Mouse (Mus musculus) intestine, embryonic 15.5 days (tissue): Measurements from ENCODE around the gene Ttc28. TPM values are rescaled to one million over a fixed set of nuclear protein-coding genes. Genes with fewer than 3 reads are reported as not detected.

Source experiments
- ATAC-seq: fragments of 200-750 bp; cut with Nextera tagmentation; 2 replicates; pipeline ENCODE4 v1.8.0; 2017; ENCODE audit warnings: moderate TSS enrichment, moderate library complexity
- H3K27ac ChIP-seq: fragments of 300-500 bp; sonication (generic); 2 replicates; pipeline ENCODE4 v1.5.1; 2015; ENCODE audit warnings: mild to moderate bottlenecking, inconsistent platforms
- H3K27me3 ChIP-seq: fragments of 300-500 bp; sonication (generic); replicated peaks from 2 replicates; pipeline ENCODE4 v1.6.1; 2015; ENCODE audit warnings: inconsistent platforms
- H3K36me3 ChIP-seq: fragments of 300-500 bp; sonication (generic); 2 replicates; pipeline ENCODE4 v1.6.1; 2015; ENCODE audit warnings: inconsistent platforms
- H3K4me1 ChIP-seq: fragments of 300-500 bp; sonication (generic); replicated peaks from 2 replicates; pipeline ENCODE4 v1.6.1; 2015; ENCODE audit warnings: inconsistent platforms
- H3K4me2 ChIP-seq: fragments of 300-500 bp; sonication (generic); replicated peaks from 2 replicates; pipeline ENCODE4 v1.6.1; 2015; ENCODE audit warnings: mild to moderate bottlenecking, inconsistent platforms
- H3K4me3 ChIP-seq: fragments of 300-500 bp; sonication (generic); replicated peaks from 2 replicates; pipeline ENCODE4 v1.5.1; 2015; ENCODE audit warnings: inconsistent platforms
- H3K9ac ChIP-seq: fragments of 300-500 bp; sonication (generic); 2 replicates; pipeline ENCODE4 v1.6.1; 2015; ENCODE audit warnings: inconsistent platforms
- H3K9me3 ChIP-seq: fragments of 300-500 bp; sonication (generic); 2 replicates; pipeline ENCODE4 v1.6.1; 2016; ENCODE audit warnings: inconsistent platforms
- WGBS: fragments of 180-500 bp; shearing (Covaris S2); methylation state at CpG from one replicate; pipeline ENCODE4 v1.1.7; 2015; 5-methylcytosine and 5-hydroxymethylcytosine counted together
- polyA plus RNA-seq: library from polyadenylated mRNA; unstranded; fragments of >200 nt; fragmentation: Nextera tagmentation; extraction: Ambion mirVana; gene quantifications from 2 replicates; pipeline ENCODE4 v1.2.1, GENCODE M21; 2015

The Ttc28 gene
- polyA plus RNA-seq, 1 experiment from 2014 or later: 6.9 TPM

DNA sequence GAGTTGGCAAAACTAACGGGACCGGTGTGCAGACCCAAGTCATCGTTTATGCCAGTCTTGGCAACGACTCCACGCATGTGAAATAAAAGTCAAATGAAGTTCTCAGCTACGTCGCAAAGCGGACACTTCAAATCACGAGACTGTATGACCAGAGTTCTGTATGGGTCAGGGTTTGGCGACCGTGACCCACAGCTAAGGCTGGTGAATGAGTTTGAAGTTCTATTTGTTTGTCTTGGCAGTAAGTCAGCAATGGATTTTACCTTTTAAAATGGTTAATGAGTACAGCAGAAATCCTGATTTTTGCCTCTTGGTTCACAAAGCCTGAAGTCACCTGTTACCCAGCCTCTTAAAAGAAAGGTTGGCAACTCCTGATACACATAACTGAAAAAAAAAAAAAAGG lies 408.9 kb downstream of the Ttc28 start:
- H3K27me3 ChIP-seq: no peaks in the 10 kb centered on the region
- no peak for ATAC-seq
- H3K4me3 ChIP-seq: no peak overlapping the region
- 89% methylated on average over 11 of the region's 11 CpGs for WGBS
- H3K27ac ChIP-seq: no peak overlapping the region
- H3K4me2 ChIP-seq: no peak overlapping the region
- no peaks in the 10 kb centered on the region for H3K36me3 ChIP-seq
- no peaks in the 10 kb centered on the region for H3K9me3 ChIP-seq
- no peaks in the 10 kb centered on the region for H3K4me1 ChIP-seq
- no peak overlapping the region for H3K9ac ChIP-seq

DNA sequence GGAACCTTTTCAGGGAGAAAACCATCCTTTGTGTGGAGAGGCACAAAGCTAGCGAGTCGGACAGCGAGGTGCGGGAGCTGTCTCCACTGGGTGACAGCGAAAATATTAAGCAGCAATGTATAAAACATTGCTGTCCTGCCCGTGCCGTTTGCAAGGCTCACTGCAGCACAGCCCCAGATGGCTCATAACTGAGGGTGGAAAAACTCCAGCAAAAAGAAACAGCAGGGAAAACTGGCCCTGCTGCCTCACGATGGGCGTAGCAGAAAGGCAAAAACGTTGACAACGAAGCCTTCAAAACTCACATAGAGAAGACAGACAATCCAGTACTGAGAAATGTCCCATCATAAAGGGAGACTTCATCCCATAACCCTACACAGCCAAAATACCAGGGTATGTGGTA lies 410.5 kb downstream of the Ttc28 start:
- Histone ChIP-seq H3K27me3 (no peaks in the 10 kb centered on the region), H3K4me1 (no peaks in the 10 kb centered on the region), H3K27ac (no peak overlapping the region), H3K4me3 (no peak overlapping the region), H3K9ac (no peak overlapping the region), H3K36me3 (no peaks in the 10 kb centered on the region), H3K9me3 (no peaks in the 10 kb centered on the region), H3K4me2 (no peak overlapping the region)
- 85% methylated on average over 11 of the region's 11 CpGs for WGBS
- no peak for ATAC-seq

DNA sequence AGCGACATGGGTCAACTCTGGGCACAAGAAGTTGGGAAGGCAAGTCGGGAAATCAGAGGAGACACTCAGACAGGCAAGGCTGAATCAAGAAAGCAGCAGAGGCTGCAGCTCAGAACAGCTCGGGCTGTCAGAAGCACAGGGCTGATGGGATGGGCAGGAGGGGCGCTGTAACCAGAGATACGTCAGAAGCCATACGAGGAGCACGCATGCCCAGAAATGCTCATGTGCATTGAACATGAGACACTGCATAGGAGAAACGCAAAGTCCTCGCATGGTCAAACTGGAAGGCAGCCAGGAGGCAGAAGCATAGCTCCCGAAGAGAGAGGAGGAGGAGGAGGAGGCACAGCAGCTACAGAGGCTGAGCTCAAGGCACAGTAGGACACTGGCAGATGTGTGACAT lies 412.0 kb downstream of the Ttc28 start:
- H3K4me2 ChIP-seq: no peak overlapping the region
- WGBS: 54% methylated on average over 10 of the region's 10 CpGs
- no peaks in the 10 kb centered on the region for H3K36me3 ChIP-seq

GRCm38 (mm10) chr5:111297801-111298200 lies 418.2 kb downstream of the Ttc28 start:
- 63% methylated on average over 5 of the region's 5 CpGs for whole genome bisulfite sequencing
- Histone ChIP-seq H3K27me3 (no peaks in the 10 kb centered on the region), H3K4me2 (no peak overlapping the region), H3K4me3 (no peak overlapping the region), H3K4me1 (0 out of 2 replicates have a peak, but pooled peaks cover 3% of the 10 kb centered on the region), H3K9me3 (no peaks in the 10 kb centered on the region), H3K27ac (no peak overlapping the region), H3K36me3 (no peaks in the 10 kb centered on the region), H3K9ac (no peak overlapping the region)
- no peak for ATAC-seq

More for the DNA sequence above, 412.0 kb downstream of the Ttc28 start:
- Histone ChIP-seq H3K27ac (no peak overlapping the region), H3K4me1 (no peaks in the 10 kb centered on the region), H3K4me3 (no peak overlapping the region), H3K9me3 (no peaks in the 10 kb centered on the region), H3K9ac (no peak overlapping the region), H3K27me3 (no peaks in the 10 kb centered on the region)
- ATAC-seq: no peak

DNA sequence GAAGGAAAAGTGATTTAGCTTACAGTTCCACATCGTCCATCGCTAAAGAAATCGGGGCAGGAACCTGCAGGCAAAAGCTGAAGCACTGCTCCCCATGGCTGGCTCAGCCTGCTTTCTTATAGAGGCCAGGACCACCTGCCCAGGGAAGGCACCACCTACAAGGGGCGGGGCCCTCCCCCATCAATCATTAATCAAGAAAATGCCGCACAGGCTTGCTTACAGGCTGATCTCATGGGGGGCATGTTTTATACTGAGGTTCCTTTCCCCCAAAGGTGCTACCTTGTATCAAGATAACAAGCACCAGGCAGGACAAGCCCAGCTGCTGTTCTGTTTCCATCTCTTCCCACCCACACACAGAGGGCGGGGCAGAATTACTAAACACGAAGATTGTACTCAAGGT lies 419.1 kb downstream of the Ttc28 start:
- ATAC-seq: no peak
- 0 out of 2 replicates have a peak, but pooled peaks cover 3% of the 10 kb centered on the region for H3K4me1 ChIP-seq
- 42% methylated on average over 7 of the region's 7 CpGs for WGBS

GRCm38 (mm10) chr5:111300776-111301175 lies 421.2 kb downstream of the Ttc28 start:
- no peak for ATAC-seq
- no peak overlapping the region for H3K27ac ChIP-seq
- no peak overlapping the region for H3K4me2 ChIP-seq
- no peaks in the 10 kb centered on the region for H3K27me3 ChIP-seq
- no peak overlapping the region for H3K4me3 ChIP-seq
- no peaks in the 10 kb centered on the region for H3K36me3 ChIP-seq
- 0 out of 2 replicates have a peak, but pooled peaks cover 3% of the 10 kb centered on the region for H3K4me1 ChIP-seq
- no peak overlapping the region for H3K9ac ChIP-seq
- whole genome bisulfite sequencing: 68% methylated on average over 8 of the region's 8 CpGs
- H3K9me3 ChIP-seq: no peaks in the 10 kb centered on the region

More for the DNA sequence above, 419.1 kb downstream of the Ttc28 start:
- Histone ChIP-seq H3K4me3 (no peak overlapping the region), H3K9me3 (no peaks in the 10 kb centered on the region), H3K36me3 (no peaks in the 10 kb centered on the region), H3K27ac (no peak overlapping the region), H3K27me3 (no peaks in the 10 kb centered on the region), H3K4me2 (no peak overlapping the region), H3K9ac (no peak overlapping the region)

DNA sequence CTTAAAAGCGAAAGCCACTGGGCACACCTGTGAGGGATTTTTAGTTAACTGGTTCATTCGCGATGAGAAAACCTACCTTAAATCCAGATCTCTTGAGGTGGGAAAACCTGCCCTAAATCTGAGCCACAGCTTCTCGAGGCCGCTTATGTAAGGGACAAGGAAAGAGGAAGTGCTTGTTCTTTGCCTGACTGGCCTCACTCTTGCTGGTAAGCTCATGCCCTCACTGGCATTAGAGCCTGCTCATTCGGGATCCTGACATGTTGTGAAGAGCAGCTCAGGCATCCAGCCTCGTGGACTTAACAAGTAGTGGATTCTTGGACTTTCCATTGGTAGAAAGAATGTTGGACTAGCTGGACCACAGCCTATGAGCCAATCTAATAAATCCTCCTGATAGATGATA lies 422.1 kb downstream of the Ttc28 start:
- Histone ChIP-seq H3K36me3 (no peaks in the 10 kb centered on the region), H3K27ac (no peak overlapping the region), H3K4me2 (no peak overlapping the region), H3K4me1 (0 out of 2 replicates have a peak, but pooled peaks cover 3% of the 10 kb centered on the region), H3K27me3 (no peaks in the 10 kb centered on the region), H3K9ac (no peak overlapping the region), H3K4me3 (no peak overlapping the region), H3K9me3 (no peaks in the 10 kb centered on the region)
- no peak for ATAC-seq
- WGBS: 77% methylated on average over 7 of the region's 7 CpGs

GRCm38 (mm10) chr5:111304730-111305129 lies 425.1 kb downstream of the Ttc28 start:
- Histone ChIP-seq H3K4me1 (no peaks in the 10 kb centered on the region), H3K9me3 (no peaks in the 10 kb centered on the region), H3K27ac (no peak overlapping the region), H3K27me3 (no peaks in the 10 kb centered on the region), H3K9ac (no peak overlapping the region), H3K4me3 (no peak overlapping the region), H3K4me2 (no peak overlapping the region), H3K36me3 (no peaks in the 10 kb centered on the region)
- WGBS: 91% methylated on average over 3 of the region's 3 CpGs
- ATAC-seq: no peak

DNA sequence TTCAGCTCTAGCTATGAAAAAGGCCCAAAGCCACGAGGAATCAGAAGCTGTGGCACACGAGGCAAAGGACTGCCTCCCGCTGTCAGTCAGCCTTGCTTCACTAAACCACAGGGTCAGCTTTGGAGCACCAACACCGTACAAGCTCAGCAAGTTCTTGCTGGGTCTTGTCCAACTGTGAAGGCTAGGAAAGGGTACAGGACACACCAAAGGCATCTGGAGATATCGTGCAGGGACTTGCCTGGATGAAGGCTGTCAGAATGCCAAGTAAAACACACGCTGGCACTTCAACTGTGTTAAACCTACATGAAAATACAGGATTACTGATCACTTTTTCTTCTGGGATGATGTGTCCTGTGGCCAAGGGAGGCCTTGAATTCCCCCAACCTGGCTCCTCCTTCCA lies 430.6 kb downstream of the Ttc28 start:
- H3K27me3 ChIP-seq: no peaks in the 10 kb centered on the region
- no peak overlapping the region for H3K4me3 ChIP-seq
- H3K4me2 ChIP-seq: no peak overlapping the region
- no peaks in the 10 kb centered on the region for H3K36me3 ChIP-seq
- H3K27ac ChIP-seq: no peak overlapping the region
- H3K4me1 ChIP-seq: no peaks in the 10 kb centered on the region
- ATAC-seq: no peak
- H3K9me3 ChIP-seq: no peaks in the 10 kb centered on the region
- no peak overlapping the region for H3K9ac ChIP-seq
- WGBS: 80% methylated on average over 6 of the region's 6 CpGs

DNA sequence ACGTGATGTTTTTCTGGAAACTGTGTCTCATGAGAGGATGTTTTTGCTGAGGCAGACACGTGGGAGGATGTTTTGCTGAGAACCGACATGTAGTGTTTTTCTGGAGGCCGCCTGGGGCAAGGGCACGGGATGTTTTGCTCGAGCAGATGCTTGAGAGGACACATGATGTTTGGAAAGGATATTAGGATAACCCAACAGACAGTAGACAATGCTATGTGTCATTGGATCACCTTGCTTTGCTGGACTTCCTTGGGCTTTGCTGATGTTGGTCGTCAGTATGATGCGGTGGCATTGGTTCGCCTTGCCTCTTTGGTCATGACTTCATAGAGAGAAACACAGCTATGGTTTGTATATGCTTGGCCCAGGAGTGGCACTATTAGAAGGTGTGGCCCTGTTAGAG lies 434.2 kb downstream of the Ttc28 start:
- Histone ChIP-seq H3K36me3 (no peaks in the 10 kb centered on the region), H3K9ac (no peak overlapping the region), H3K4me3 (no peak overlapping the region), H3K4me1 (no peaks in the 10 kb centered on the region), H3K4me2 (no peak overlapping the region), H3K27ac (no peak overlapping the region), H3K9me3 (no peaks in the 10 kb centered on the region), H3K27me3 (no peaks in the 10 kb centered on the region)
- ATAC-seq: no peak
- 87% methylated on average over 9 of the region's 9 CpGs for WGBS

- Histone ChIP-seq H3K9me3 (no peaks in the 10 kb centered on the region), H3K4me3 (no peak overlapping the region), H3K4me1 (no peaks in the 10 kb centered on the region), H3K36me3 (no peaks in the 10 kb centered on the region), H3K4me2 (no peak overlapping the region), H3K27ac (no peak overlapping the region), H3K27me3 (no peaks in the 10 kb centered on the region), H3K9ac (no peak overlapping the region)
- 93% methylated on average over 6 of the region's 6 CpGs for WGBS
- ATAC-seq: no peak
These were observed 435.5 kb downstream of the Ttc28 start for GRCm38 (mm10) chr5:111315061-111315460.

DNA sequence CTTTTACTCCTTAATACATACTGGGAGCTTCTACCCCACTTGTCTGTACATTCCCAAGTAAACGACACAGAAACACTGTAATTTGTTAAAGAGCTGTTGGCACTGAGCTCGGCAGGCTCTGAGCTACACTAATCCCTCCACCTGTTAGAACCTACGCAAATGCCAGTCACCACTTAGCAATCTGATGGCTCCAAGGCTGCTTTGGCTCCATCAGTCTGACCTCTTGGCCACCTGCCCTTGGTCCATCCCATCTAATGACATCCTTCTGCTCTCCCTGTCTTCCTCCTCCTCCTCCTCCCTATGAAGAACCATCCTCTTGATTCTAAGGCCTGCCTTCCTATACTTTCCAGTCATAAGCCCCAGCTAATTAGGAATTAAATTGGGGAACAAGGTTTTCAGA lies 437.9 kb downstream of the Ttc28 start:
- Histone ChIP-seq H3K4me2 (no peak overlapping the region), H3K4me1 (no peaks in the 10 kb centered on the region), H3K27ac (no peak overlapping the region), H3K4me3 (no peak overlapping the region), H3K9ac (no peak overlapping the region), H3K36me3 (no peaks in the 10 kb centered on the region), H3K27me3 (no peaks in the 10 kb centered on the region), H3K9me3 (no peaks in the 10 kb centered on the region)
- WGBS: 62% methylated on average over 3 of the region's 3 CpGs
- no peak for ATAC-seq

DNA sequence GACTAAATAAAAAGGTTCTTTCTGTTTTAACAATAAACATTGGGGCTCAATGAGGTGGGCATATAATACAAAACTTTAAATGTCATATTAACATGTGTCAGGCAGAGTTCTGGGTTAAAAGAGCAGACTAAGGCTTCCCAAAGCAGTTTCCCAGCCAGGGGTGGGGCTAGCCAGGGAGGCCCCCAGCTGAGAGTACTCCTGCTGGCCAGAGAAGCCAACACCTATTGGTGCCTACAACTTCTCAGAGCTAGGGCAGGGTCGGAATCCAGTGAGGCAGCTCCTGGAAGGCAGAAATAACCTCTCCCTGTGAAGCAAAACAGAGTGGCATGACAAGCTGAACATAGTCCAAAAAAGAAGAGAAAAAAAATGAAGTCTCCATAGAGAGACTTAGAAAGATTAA lies 439.3 kb downstream of the Ttc28 start:
- no peaks in the 10 kb centered on the region for H3K36me3 ChIP-seq
- ATAC-seq: no peak
- H3K4me2 ChIP-seq: no peak overlapping the region
- WGBS: 49% methylated on average over 1 of the region's 1 CpGs
- H3K27me3 ChIP-seq: no peaks in the 10 kb centered on the region
- no peaks in the 10 kb centered on the region for H3K4me1 ChIP-seq
- H3K4me3 ChIP-seq: no peak overlapping the region
- H3K9me3 ChIP-seq: no peaks in the 10 kb centered on the region
- no peak overlapping the region for H3K27ac ChIP-seq
- no peak overlapping the region for H3K9ac ChIP-seq
